Mouse (Mus musculus): ENCODE measurements around the gene Hnrnpk. TPM values are rescaled to one million over a fixed set of nuclear protein-coding genes. Genes with fewer than 3 reads are reported as not detected.
"Not testable (repeated sequence)": the region's sequence is repeated elsewhere in the genome, so short reads cannot be mapped to it uniquely, and the experiment has no call there.

Hnrnpk gene
- polyA plus RNA-seq, 1 experiment from 2014 or later, result 911 TPM

- Histone ChIP-seq H3K27me3 (replicated peaks) (no peaks in the 10 kb centered on the region; the same call in 1 of the 2 replicates), H3K27ac (no peak overlapping the region), H3K4me3 (no peak overlapping the region), H3K36me3 (peaks cover 16% of the 10 kb centered on the region), H3K4me2 (no peak overlapping the region), H3K4me1 (no peaks in the 10 kb centered on the region), H3K9me3 (replicated peaks) (peaks cover 10% of the 10 kb centered on the region), H3K9ac (no peak overlapping the region)
- no peak for ATAC-seq
- WGBS (ENCODE audit: insufficient replicate concordance), result 77% methylated on average over 5 of the region's 5 CpGs
Observed at GRCm38 (mm10) chr13:58415838-58416237, 12.7 kb upstream of the Hnrnpk start.

- no peaks in the 10 kb centered on the region; the same call in 1 of the 2 replicates for H3K27me3 ChIP-seq (replicated peaks)
- peaks cover 21% of the 10 kb centered on the region for H3K36me3 ChIP-seq
- H3K9me3 ChIP-seq (replicated peaks), result peaks cover 10% of the 10 kb centered on the region
- H3K27ac ChIP-seq, result no peak overlapping the region
- WGBS (ENCODE audit: insufficient replicate concordance), result 77% methylated on average over 6 of the region's 6 CpGs
- H3K4me1 ChIP-seq, result no peaks in the 10 kb centered on the region
- no peak overlapping the region for H3K4me2 ChIP-seq
- H3K4me3 ChIP-seq, result no peak overlapping the region
- no peak overlapping the region for H3K9ac ChIP-seq
- no peak for ATAC-seq
Observed at GRCm38 (mm10) chr13:58415374-58415773, 12.2 kb upstream of the Hnrnpk start.

- Histone ChIP-seq H3K4me1 (0 out of 2 replicates have a peak, but pooled peaks cover 2% of the 10 kb centered on the region), H3K36me3 (peaks cover 46% of the 10 kb centered on the region), H3K9me3 (replicated peaks) (peaks cover 10% of the 10 kb centered on the region), H3K9ac (no peak overlapping the region), H3K27me3 (replicated peaks) (no peaks in the 10 kb centered on the region; the same call in 1 of the 2 replicates), H3K4me3 (no peak overlapping the region), H3K27ac (no peak overlapping the region), H3K4me2 (no peak overlapping the region)
- 90% methylated on average over 4 of the region's 4 CpGs for WGBS (ENCODE audit: insufficient replicate concordance)
- no peak for ATAC-seq
Observed at GRCm38 (mm10) chr13:58411073-58411472, 7.9 kb upstream of the Hnrnpk start.

GRCm38 (mm10) chr13:58402744-58403110, 416 bp downstream of the Hnrnpk start:
- H3K4me1 ChIP-seq, result peaks cover 29% of the 10 kb centered on the region
- peaks cover 42% of the 10 kb centered on the region for H3K36me3 ChIP-seq
- peak; percentile 54 for ATAC-seq
- peak overlapping the region; percentile 98 for H3K4me3 ChIP-seq
- H3K27me3 ChIP-seq (replicated peaks), result no peaks in the 10 kb centered on the region
- peak overlapping the region; percentile 84 for H3K4me2 ChIP-seq
- no peaks in the 10 kb centered on the region for H3K9me3 ChIP-seq (replicated peaks)
- peak overlapping the region; percentile 97 for H3K27ac ChIP-seq
- WGBS (ENCODE audit: insufficient replicate concordance), result 0% methylated on average over 16 of the region's 48 CpGs
- peak overlapping the region; percentile 100 for H3K9ac ChIP-seq

- WGBS (ENCODE audit: insufficient replicate concordance), result under 1% methylated on average over 91 of the region's 91 CpGs
- no peaks in the 10 kb centered on the region for H3K9me3 ChIP-seq (replicated peaks)
- H3K4me1 ChIP-seq, result peaks cover 31% of the 10 kb centered on the region
- ATAC-seq, result peak; percentile 93
- H3K27me3 ChIP-seq (replicated peaks), result no peaks in the 10 kb centered on the region
- peak within 1 kb of the TSS; percentile 100 for H3K9ac ChIP-seq
- H3K36me3 ChIP-seq, result peaks cover 42% of the 10 kb centered on the region
- peak within 1 kb of the TSS; percentile 97 for H3K27ac ChIP-seq
- peak within 1 kb of the TSS; percentile 84 for H3K4me2 ChIP-seq
- peak within 1 kb of the TSS; percentile 98 for H3K4me3 ChIP-seq
Observed at GRCm38 (mm10) chr13:58402003-58402743, 970 bp downstream of the Hnrnpk start, which contains the start of gene Rmi1. TSS of gene Rmi1 (plus strand) at chr13:58402248.

- peak overlapping the region; percentile 98 for H3K4me3 ChIP-seq
- under 1% methylated on average over 70 of the region's 100 CpGs for WGBS (ENCODE audit: insufficient replicate concordance)
Observed at GRCm38 (mm10) chr13:58401135-58402002, 1.8 kb downstream of the Hnrnpk start.

GRCm38 (mm10) chr13:58400576-58400975, 2.6 kb downstream of the Hnrnpk start:
- under 1% methylated on average over 11 of the region's 11 CpGs for WGBS (ENCODE audit: insufficient replicate concordance)
- ATAC-seq, result no peak
- Histone ChIP-seq H3K36me3 (peaks cover 44% of the 10 kb centered on the region), H3K9me3 (replicated peaks) (no peaks in the 10 kb centered on the region), H3K4me2 (peak overlapping the region; percentile 84), H3K9ac (peak overlapping the region; percentile 100), H3K4me3 (peak overlapping the region; percentile 98), H3K27ac (peak overlapping the region; percentile 97), H3K27me3 (replicated peaks) (no peaks in the 10 kb centered on the region), H3K4me1 (peaks cover 28% of the 10 kb centered on the region)

More at GRCm38 (mm10) chr13:58401135-58402002, 1.8 kb downstream of the Hnrnpk start:
- Histone ChIP-seq H3K9ac (peak overlapping the region; percentile 100), H3K27me3 (replicated peaks) (no peaks in the 10 kb centered on the region), H3K4me2 (peak overlapping the region; percentile 84), H3K27ac (peak overlapping the region; percentile 97), H3K9me3 (replicated peaks) (no peaks in the 10 kb centered on the region), H3K4me1 (peaks cover 31% of the 10 kb centered on the region), H3K36me3 (peaks cover 43% of the 10 kb centered on the region)
- peak; percentile 38 for ATAC-seq

- Histone ChIP-seq H3K27ac (no peak overlapping the region), H3K36me3 (peaks cover 69% of the 10 kb centered on the region), H3K9me3 (replicated peaks) (no peaks in the 10 kb centered on the region), H3K9ac (no peak overlapping the region), H3K4me2 (no peak overlapping the region), H3K4me1 (peaks cover 10% of the 10 kb centered on the region), H3K4me3 (no peak overlapping the region), H3K27me3 (replicated peaks) (no peaks in the 10 kb centered on the region)
- ATAC-seq, result no peak
- WGBS (ENCODE audit: insufficient replicate concordance), result 92% methylated on average over 13 of the region's 13 CpGs
Observed at GRCm38 (mm10) chr13:58397651-58398050, 5.5 kb downstream of the Hnrnpk start.

GRCm38 (mm10) chr13:58394392-58394791, 8.8 kb downstream of the Hnrnpk start:
- whole genome bisulfite sequencing (ENCODE audit: insufficient replicate concordance), result 81% methylated on average over 11 of the region's 11 CpGs
- not testable (repeated sequence) for ATAC-seq

GRCm38 (mm10) chr13:58389324-58389951, 13.7 kb downstream of the Hnrnpk start:
- Histone ChIP-seq H3K9ac (no peak overlapping the region), H3K4me1 (peaks cover 19% of the 10 kb centered on the region), H3K27ac (no peak overlapping the region), H3K27me3 (replicated peaks) (no peaks in the 10 kb centered on the region), H3K4me2 (no peak overlapping the region), H3K9me3 (replicated peaks) (no peaks in the 10 kb centered on the region), H3K4me3 (no peak overlapping the region), H3K36me3 (peaks cover 46% of the 10 kb centered on the region)
- no peak for ATAC-seq
- 84% methylated on average over 2 of the region's 2 CpGs for WGBS (ENCODE audit: insufficient replicate concordance)

More at GRCm38 (mm10) chr13:58394392-58394791, 8.8 kb downstream of the Hnrnpk start:
- not testable (repeated sequence) for H3K4me1 ChIP-seq; H3K4me2 ChIP-seq; H3K27ac ChIP-seq; H3K9ac ChIP-seq; H3K9me3 ChIP-seq (replicated peaks); H3K4me3 ChIP-seq; H3K27me3 ChIP-seq (replicated peaks)
- H3K36me3 ChIP-seq, result peaks cover 92% of the 10 kb centered on the region

- Histone ChIP-seq H3K9me3 (replicated peaks) (no peaks in the 10 kb centered on the region), H3K4me2 (no peak overlapping the region), H3K36me3 (peaks cover 35% of the 10 kb centered on the region), H3K4me1 (peaks cover 27% of the 10 kb centered on the region), H3K9ac (no peak overlapping the region), H3K27ac (peak overlapping the region; percentile 41), H3K4me3 (no peak overlapping the region), H3K27me3 (replicated peaks) (no peaks in the 10 kb centered on the region)
- WGBS (ENCODE audit: insufficient replicate concordance), result 38% methylated on average over 3 of the region's 3 CpGs
- ATAC-seq, result no peak
Observed at GRCm38 (mm10) chr13:58388379-58388778, 14.8 kb downstream of the Hnrnpk start.

Measured in liver, embryonic 12.5 days (tissue).